Mouse (Mus musculus) CD4-positive, CD25-positive, alpha-beta regulatory T cell, adult 4 months (primary cell): ENCODE data around the gene Cdkl2. TPM values are rescaled to one million over a fixed set of nuclear protein-coding genes. Genes with fewer than 3 reads are reported as not detected.

Experiments used
- ATAC-seq: one replicate; pipeline ENCODE4 v1.8.0; 2017
- polyA plus RNA-seq, 2 experiments: library from polyadenylated mRNA; unstranded; fragments of 100-300 nt; shearing (Covaris generic); gene quantifications; one replicate each; pipeline ENCODE4 v1.2.1; 2017

The Cdkl2 gene
- polyA plus RNA-seq, 2 experiments from 2014 or later, result 1.4 to 2.1 TPM

DNA sequence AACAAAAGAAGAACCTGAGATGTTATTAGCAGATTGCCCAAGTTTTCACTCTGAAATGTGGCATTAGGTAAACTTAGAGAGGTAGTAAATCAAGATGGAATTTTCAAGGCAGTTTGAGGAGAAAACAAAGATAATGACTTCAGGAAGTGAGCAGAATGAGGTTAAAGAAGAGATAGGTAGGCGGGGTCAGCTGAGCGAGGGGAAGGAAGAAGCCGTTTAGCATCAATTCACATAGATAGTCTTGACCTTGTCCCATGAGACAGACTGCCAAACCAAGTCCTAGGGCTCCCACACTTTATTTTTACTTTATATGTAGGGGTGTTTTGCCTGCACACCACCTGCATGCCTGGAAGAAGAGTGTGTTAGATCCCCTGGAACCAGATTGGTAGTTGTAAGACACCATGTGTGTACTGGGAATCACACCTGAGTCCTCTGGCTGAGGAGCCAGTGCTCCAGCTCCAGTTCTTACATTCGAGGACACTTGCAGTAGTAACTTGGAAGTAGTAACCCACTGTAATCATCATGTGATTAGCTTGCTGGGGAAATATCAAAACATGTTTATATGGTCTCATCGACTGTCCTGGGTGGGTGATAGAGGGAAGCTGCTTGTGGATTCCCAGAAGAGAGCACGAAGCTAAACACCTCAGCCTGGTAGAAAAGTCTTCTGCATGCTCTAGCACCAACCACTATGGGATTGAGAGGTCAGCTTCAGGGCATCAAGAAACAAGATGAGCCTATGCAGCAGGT lies 52.3 kb downstream of the Cdkl2 start:
- no peak for ATAC-seq

- no peak for ATAC-seq
Measured at GRCm38 (mm10) chr5:91989261-91989660, 54.4 kb downstream of the Cdkl2 start.

DNA sequence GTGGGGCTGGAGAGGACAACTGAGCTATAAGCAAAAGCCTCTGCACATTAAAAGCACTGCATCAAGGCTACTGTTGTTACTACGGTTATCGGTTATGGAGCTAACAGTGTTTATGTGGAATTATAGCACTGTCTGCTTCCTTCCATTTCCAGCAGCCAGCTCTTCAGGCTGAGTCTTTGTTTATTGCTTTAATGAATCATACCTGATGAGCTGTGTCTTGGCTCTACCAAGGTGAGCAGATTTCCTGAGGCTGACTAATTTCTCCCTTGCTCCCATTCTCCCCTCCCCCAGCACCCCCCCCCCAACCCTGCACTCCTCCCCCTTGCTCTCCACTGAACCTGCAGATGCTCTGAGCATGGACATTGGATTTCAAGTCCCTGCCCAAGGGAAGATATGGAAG lies 55.9 kb downstream of the Cdkl2 start:
- no peak for ATAC-seq

DNA sequence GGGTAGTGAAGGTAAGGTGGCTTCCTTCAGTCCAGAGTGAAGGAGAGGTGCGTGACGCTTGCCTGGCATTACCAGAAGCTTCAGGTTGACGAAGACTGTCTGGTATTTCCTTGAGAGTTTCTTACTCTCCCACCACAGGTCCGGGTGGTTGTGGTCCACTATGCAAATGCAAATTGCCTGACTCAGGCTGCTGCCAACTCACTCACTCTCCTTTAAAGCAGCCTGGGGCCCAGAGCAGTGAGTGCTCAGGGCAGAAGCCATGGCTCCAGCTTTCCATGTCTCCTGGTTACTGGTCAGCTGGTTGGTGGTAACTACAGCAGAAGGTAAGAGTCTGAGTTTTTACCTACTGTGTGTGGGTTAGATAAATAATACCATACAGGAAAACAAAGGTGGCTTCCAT lies 56.4 kb downstream of the Cdkl2 start, which contains the start of gene Odaph:
TSS of gene Odaph (plus strand) at position 240 of the 400 bp plus-strand sequence.
- no peak for ATAC-seq

DNA sequence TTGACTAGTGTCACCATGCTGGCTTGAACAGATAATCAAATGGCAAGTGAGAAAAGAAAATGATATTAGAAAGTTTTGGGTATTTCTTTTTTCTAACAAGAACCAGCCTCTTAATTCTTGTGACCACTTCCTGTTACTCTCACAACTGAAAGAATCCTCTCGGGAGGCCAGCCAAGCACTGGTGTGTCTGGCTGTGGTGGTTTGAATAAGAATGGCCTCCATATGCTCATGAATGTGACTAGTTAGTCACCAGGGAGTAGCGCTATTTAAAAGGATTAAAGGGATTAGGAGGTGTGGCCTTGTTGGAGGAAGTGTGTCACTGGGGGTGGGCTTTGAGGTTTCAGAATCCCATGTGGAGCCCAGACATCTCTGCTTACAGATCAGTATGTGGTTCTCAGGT lies 58.0 kb downstream of the Cdkl2 start:
- peak; percentile 92 for ATAC-seq

GRCm38 (mm10) chr5:91983490-91983889 lies 60.2 kb downstream of the Cdkl2 start:
- ATAC-seq, result no peak

DNA sequence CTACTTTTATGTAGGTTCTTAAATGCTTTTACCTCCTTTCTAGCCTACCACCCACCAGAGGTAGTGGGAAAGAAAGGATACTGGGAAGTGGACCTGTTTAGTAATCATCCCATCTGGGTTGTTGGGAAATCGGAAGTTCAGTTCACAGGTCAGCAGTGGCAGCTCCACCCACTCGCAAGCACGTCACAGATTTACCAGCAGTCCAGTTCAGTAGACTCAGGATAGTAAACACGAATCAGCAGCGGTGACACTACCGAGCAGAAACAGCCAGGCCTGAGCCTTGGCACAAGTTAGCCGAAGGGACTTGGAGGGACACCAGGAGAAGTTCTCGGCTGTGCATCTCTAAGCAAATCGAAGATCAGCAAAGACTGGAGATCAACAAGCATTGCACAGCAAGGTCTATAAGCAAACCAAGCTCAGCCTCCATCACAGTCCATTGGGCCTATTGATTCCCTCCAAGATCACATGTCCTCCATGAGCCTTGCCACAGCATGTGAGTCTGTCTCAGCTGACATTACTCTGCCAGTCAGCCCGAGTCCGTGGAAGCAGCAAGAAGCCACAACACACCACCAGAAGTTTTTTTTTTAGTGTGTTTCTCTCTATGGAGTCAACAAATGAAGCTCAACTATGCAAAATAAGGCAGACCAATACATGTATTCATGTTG lies 62.4 kb downstream of the Cdkl2 start:
- ATAC-seq, result no peak

DNA sequence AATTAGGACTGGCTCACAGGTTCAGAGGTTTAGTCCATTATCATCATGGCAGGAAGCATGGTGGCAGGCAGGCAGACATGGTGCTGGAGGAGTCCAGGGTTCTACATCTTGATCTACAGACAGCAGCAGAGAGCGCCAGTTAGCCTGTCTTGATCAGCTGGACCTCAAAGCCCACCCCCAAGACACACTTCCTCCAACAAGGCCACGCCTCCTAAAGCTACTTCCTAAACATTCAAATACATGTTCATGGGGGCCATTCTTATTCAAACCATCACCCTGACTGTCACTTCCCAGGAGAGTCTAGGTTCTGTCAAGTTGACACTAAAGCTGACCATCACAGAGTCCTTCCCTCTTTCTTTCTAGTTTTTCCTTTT lies 66.3 kb downstream of the Cdkl2 start:
- ATAC-seq, result no peak

DNA sequence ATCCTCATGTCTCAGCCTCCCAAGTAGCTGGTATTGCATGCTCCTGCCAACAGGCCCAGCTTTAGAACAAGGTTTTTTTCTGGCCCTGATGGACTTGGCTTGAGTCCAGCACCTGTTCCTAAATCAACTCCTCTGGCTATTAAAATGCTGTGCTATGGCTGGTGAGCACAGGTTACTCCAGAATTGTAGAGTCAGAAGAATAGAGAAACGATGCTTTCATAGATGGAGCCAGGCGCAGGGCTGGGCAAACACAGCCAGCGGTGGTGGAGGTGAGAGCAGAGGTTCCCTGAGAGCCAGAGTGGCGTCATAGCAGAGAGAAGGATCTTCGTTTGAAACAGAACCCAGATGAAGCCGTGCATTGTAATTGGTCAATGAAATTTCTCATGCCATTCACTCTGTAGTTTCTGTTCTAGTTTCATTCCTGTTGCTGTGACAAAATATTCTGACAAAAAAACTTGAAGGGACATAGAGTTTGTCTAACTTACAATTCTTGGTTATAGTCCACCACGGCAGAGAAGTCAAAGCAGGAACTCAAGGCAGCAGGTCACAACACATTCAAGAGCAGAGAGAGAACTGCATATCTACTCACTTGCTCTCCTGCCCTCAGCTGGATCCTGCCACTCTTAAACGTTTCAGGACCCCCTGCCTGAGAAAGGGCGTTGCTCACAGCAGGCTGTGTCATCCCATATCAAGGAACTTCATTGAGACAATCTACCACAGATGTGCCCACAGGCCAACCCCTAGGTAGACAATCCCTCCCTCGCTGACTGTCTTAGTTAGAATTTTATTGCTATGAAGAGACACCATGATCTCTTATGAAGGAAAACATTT lies 66.9 kb downstream of the Cdkl2 start:
- no peak for ATAC-seq

- ATAC-seq, result no peak
Measured at GRCm38 (mm10) chr5:91975758-91976157, 67.9 kb downstream of the Cdkl2 start.

- no peak for ATAC-seq
Measured at GRCm38 (mm10) chr5:91974002-91974401, 69.7 kb downstream of the Cdkl2 start.

DNA sequence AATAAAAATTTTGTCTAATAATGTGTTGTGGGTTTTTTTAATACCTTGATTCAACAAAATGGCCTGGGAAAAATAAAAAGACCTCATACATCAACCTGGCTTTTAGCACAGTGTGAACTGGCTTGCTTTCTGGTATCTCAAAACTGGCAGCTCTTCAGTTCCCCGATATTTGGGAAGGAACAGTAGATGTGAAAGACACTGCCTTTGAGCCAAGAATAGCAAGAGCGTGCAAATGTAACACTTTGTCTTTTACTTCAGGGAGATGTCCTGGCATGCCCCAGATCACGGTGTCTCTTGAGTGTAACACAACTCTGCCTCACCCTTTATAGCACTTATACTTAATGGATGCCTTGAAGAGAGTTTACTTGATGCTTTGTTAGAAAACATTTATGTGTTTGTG lies 71.6 kb downstream of the Cdkl2 start:
- ATAC-seq, result no peak

GRCm38 (mm10) chr5:91962639-91963440 lies 80.8 kb downstream of the Cdkl2 start, which contains the start of gene Rchy1:
Rchy1 (minus strand) TSS chr5:91963068.
- peak; percentile 84 for ATAC-seq

DNA sequence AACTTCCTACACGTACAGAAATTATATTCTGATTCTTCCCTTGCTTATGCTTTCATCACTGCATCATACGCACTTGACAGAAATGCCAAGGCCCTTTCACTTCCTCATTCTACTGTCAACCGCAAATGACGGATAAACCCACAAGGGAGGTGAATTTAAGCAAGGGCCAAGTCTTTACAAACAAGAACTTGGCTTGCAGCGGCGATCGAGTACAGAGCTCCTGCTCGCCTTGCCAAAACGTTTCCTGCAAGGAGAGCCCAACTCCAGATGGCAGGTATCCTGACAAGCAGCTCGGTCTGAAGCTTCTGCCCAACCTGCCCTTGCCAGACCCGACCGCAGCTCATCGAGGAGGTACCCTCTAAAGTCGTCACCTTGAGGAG lies 81.4 kb downstream of the Cdkl2 start:
- peak; percentile 43 for ATAC-seq

DNA sequence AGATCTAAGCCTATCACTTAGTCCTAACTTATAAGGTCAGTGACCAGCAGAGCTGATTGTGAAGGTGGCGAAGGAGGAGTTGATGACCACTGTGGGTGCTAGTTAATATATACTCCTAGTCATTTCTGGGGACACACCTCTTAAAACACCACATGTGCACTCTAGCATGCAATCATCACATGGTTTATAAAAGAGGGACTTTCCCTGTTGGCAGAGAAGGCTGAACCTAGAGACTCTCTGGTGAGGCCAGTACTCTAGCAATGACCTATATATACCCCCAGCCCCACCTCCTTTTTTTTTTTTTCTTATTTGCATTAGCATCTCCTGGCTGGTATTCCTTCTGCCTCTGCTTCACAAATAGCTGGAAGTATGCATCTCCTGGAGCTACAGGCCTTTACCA lies 82.3 kb downstream of the Cdkl2 start:
- ATAC-seq, result peak; percentile 43

DNA sequence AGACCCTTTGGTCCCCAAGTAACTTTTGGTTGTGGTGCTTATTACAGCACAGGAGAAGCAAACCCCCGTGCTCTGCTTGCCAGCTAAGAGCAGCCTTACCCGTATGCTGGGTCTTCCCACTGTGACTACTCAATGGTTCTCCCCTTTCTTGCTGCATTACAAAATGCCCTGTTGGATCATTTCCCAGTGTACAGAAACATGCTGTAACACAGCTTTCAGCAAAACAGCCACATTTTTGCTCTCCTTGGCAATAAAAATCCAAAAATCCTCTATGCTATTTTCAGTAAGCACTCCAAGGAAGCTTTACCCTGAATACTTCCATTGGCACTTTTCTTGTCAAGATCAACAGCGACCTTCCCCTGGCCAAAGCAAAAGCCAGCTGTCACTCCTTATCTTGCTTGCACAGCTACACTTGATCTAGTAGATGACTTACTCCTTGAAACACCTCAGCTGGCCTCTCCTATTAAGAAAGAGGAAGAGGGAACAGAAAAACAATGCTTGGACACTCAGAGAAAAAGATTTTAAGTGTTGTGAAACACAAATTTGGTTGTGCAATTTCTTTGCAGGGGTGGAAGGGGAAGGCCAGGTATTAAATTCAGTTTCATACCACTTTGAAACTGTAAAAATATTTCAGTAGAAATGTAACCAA lies 83.0 kb downstream of the Cdkl2 start:
- no peak for ATAC-seq

- ATAC-seq, result no peak
Measured at GRCm38 (mm10) chr5:91959986-91960385, 83.7 kb downstream of the Cdkl2 start.

DNA sequence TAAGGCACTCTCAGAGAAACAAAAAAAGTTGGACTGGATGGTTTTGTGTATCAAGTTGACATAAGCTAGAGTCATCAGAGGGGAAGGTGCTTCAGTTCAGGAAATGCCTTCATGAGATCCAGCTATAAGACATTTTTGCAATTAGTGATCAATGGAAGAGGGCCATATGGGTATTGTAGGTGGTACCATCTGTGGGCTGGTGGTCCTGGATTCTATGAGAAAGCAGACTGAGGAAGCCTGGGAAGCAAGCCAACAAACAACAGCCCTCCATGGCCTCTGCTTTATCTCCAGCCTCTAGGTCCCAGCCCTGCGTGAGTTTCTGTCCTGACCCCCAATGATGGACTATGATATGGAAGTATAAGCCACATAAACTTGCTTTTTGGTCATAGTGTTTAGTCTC lies 84.6 kb downstream of the Cdkl2 start:
- ATAC-seq, result no peak

- no peak for ATAC-seq
Measured at GRCm38 (mm10) chr5:91956991-91957760, 86.5 kb downstream of the Cdkl2 start.
